ENCODE assay signal across 10 mouse cellular contexts in genomic region chr13:12159288-12160120, GRCm38 (mm10). TPM values are rescaled to one million over a fixed set of nuclear protein-coding genes. Genes with fewer than 3 reads are reported as not detected.
DNase-seq lines count a peak whose midpoint lies in the region; ATAC-seq and TF ChIP-seq lines count a peak whose summit lies in the region.
"Had no signal": no experiment of that assay in that cellular context is flagged by ENCODE, and none has a peak within 500 bp of the region (broad histone marks: within the 10 kb centered on the region; RNA-seq: fewer than 3 reads in every experiment).

No protein-coding gene starts in this region.

- H3K9me3 ChIP-seq in heart, embryonic 12.5 days (replicated peaks): no peaks in the 10 kb centered on the region
- no peaks in the 10 kb centered on the region for H3K9me3 ChIP-seq in midbrain, embryonic 10.5 days (replicated peaks)
- no peaks in the 10 kb centered on the region for H3K9me3 ChIP-seq in midbrain, postnatal 0 days (ENCODE audit: low read length)
- no peaks in the 10 kb centered on the region for H3K9me3 ChIP-seq in hindbrain, embryonic 15.5 days

- no peak for TF ChIP-seq CTCF in midbrain, postnatal 0 days (IDR thresholded peaks at IDR 0.05)

- no peaks in the 10 kb centered on the region for H3K36me3 ChIP-seq in heart, embryonic 12.5 days
- no peaks in the 10 kb centered on the region for H3K36me3 ChIP-seq in midbrain, embryonic 10.5 days
- H3K36me3 ChIP-seq in midbrain, postnatal 0 days (ENCODE audit: insufficient read depth, low read length): no peaks in the 10 kb centered on the region
- H3K36me3 ChIP-seq in hindbrain, embryonic 15.5 days: no peaks in the 10 kb centered on the region

- H3K4me3 ChIP-seq in heart, embryonic 12.5 days: no peak overlapping the region
- no peak overlapping the region for H3K4me3 ChIP-seq in midbrain, embryonic 10.5 days
- H3K4me3 ChIP-seq in midbrain, postnatal 0 days (ENCODE audit: low read depth, low read length): no peak overlapping the region
- no peak overlapping the region for H3K4me3 ChIP-seq in hindbrain, embryonic 15.5 days

- ATAC-seq in heart, embryonic 12.5 days (ENCODE audit: insufficient number of reproducible peaks, low FRiP score): 0 out of 2 replicates have a peak, but pooled peaks have one; percentile 34
- no peak for ATAC-seq in midbrain, postnatal 0 days (ENCODE audit: low FRiP score)
- 0 out of 2 replicates have a peak, but pooled peaks have one; percentile 36 for ATAC-seq in hindbrain, embryonic 15.5 days (ENCODE audit: low FRiP score, low read depth)

- H3K27me3 ChIP-seq in heart, embryonic 12.5 days (replicated peaks): no peaks in the 10 kb centered on the region
- no peaks in the 10 kb centered on the region for H3K27me3 ChIP-seq in midbrain, embryonic 10.5 days (ENCODE audit: low read depth, poor library complexity, severe bottlenecking)
- H3K27me3 ChIP-seq in midbrain, postnatal 0 days (ENCODE audit: insufficient read depth, low read length): no peaks in the 10 kb centered on the region
- H3K27me3 ChIP-seq in hindbrain, embryonic 15.5 days: no peaks in the 10 kb centered on the region

- H3K4me1 ChIP-seq in heart, embryonic 12.5 days (replicated peaks): peaks cover 27% of the 10 kb centered on the region
- H3K4me1 ChIP-seq in midbrain, embryonic 10.5 days: peaks cover 11% of the 10 kb centered on the region; the same call in 1 of the 2 replicates
- no peaks in the 10 kb centered on the region for H3K4me1 ChIP-seq in midbrain, postnatal 0 days (ENCODE audit: insufficient read depth, low read length)
- peaks cover 9% of the 10 kb centered on the region for H3K4me1 ChIP-seq in hindbrain, embryonic 15.5 days (replicated peaks)

- H3K27ac ChIP-seq in heart, embryonic 12.5 days (ENCODE audit: poor library complexity, severe bottlenecking): peak overlapping the region; percentile 68
- H3K27ac ChIP-seq in midbrain, embryonic 10.5 days (replicated peaks): peak overlapping the region; percentile 17; the same call in 1 of the 2 replicates
- no peak overlapping the region for H3K27ac ChIP-seq in midbrain, postnatal 0 days (ENCODE audit: low read depth, low read length)
- H3K27ac ChIP-seq in hindbrain, embryonic 15.5 days (replicated peaks): no peak overlapping the region

- 27% methylated on average over 9 of the region's 9 CpGs for WGBS in heart, embryonic 12.5 days
- WGBS in midbrain, embryonic 10.5 days: 62% methylated on average over 9 of the region's 9 CpGs
- 53% methylated on average over 9 of the region's 9 CpGs for WGBS in midbrain, postnatal 0 days
- WGBS in hindbrain, embryonic 15.5 days: 51% methylated on average over 9 of the region's 9 CpGs

- no peak overlapping the region for H3K4me2 ChIP-seq in heart, embryonic 12.5 days
- H3K4me2 ChIP-seq in midbrain, postnatal 0 days (ENCODE audit: low read depth, low read length, poor library complexity, severe bottlenecking): no peak overlapping the region
- no peak overlapping the region for H3K4me2 ChIP-seq in hindbrain, embryonic 15.5 days

- no peak for DNase-seq in heart, adult 9 months (ENCODE audit: low spot score in 2 of 2)
- DNase-seq in midbrain, embryonic 10.5 days (ENCODE audit: low spot score): no peak
- DNase-seq in midbrain, postnatal 0 days (ENCODE audit: low spot score): no peak
- DNase-seq in retina, postnatal 1 day: peak; percentile 23
- DNase-seq in thymus, postnatal 10 days (ENCODE audit: low spot score in 2 of 2): no peak
- DNase-seq: spleen, adult 18-20 months; thymus, postnatal 36 days had no signal

- H3K9ac ChIP-seq in heart, embryonic 12.5 days: 0 out of 2 replicates have a peak overlapping the region, but pooled peaks have one; percentile 14
- no peak overlapping the region for H3K9ac ChIP-seq in midbrain, postnatal 0 days (replicated peaks; ENCODE audit: low read length, poor library complexity, severe bottlenecking)
- H3K9ac ChIP-seq in hindbrain, embryonic 15.5 days: no peak overlapping the region
- H3K9ac ChIP-seq: liver, postnatal 0 days had no signal

RNA-seq across cellular contexts. Expression of gene Ryr2, which starts 52.8 kb away (rescaled TPM):
- polyA plus RNA-seq in heart, embryonic 12.5 days (2016; fragmentation: Nextera tagmentation; extraction: Ambion mirVana): 35.3 and 40.1 TPM in 2 replicates
- polyA plus RNA-seq in midbrain, embryonic 10.5 days (2016; fragmentation: Nextera tagmentation; extraction: Ambion mirVana): 0.07 and 0.31 TPM in 2 replicates
- 22.5 and 41.9 TPM in 2 replicates for total RNA-seq in midbrain, postnatal 0 days (2014; rRNA removed)
- 2.6 and 3.5 TPM in 2 replicates for polyA plus RNA-seq in midbrain, postnatal 0 days (2015; fragmentation: Nextera tagmentation; extraction: Ambion mirVana)
- 3.7 and 4.6 TPM in 2 replicates for polyA plus RNA-seq in hindbrain, embryonic 15.5 days (2015; fragmentation: Nextera tagmentation; extraction: Ambion mirVana)

Comparison
In these comparisons a context has a peak if more than half of its experiments do, and no peak if none do; other contexts are left out.
1. H3K27ac ChIP-seq: peak in heart, embryonic 12.5 days (single experiment) and midbrain, embryonic 10.5 days (single experiment); none in midbrain, postnatal 0 days (single experiment) and hindbrain, embryonic 15.5 days (single experiment).